Mouse (Mus musculus) kidney, adult 2 months (tissue): Measurements from ENCODE around the gene Spin1. TPM values are rescaled to one million over a fixed set of nuclear protein-coding genes. Genes with fewer than 3 reads are reported as not detected.
A peak's percentile ranks its signal among the peaks of the same experiment; 100 is the strongest.

ENCODE experiments used
- DNase-seq: peaks from one replicate; pipeline ENCODE4 v3.0.0; 2021
- H3K27ac ChIP-seq: fragments of 200-500 bp; 2 replicates; pipeline ENCODE4 v1.5.1; 2012; ENCODE audit warnings: low read depth, low read length, control low read depth, inconsistent platforms; ENCODE audit not compliant: insufficient read depth
- H3K27me3 ChIP-seq: fragments of 200-500 bp; replicated peaks from 2 replicates; pipeline ENCODE4 v1.6.1; 2012; ENCODE audit warnings: mild to moderate bottlenecking, moderate library complexity, low read length, inconsistent platforms; ENCODE audit not compliant: control insufficient read depth, insufficient read depth
- H3K36me3 ChIP-seq: fragments of 200-500 bp; 2 replicates; pipeline ENCODE4 v1.6.1; 2012; ENCODE audit warnings: mild to moderate bottlenecking, moderate library complexity, low read length, inconsistent platforms; ENCODE audit not compliant: control insufficient read depth, insufficient read depth
- H3K4me1 ChIP-seq: fragments of 200-500 bp; 2 replicates; pipeline ENCODE4 v1.6.1; 2011; ENCODE audit warnings: low read length; ENCODE audit not compliant: control insufficient read depth, insufficient read depth
- H3K4me3 ChIP-seq: fragments of 200-500 bp; 2 replicates; pipeline ENCODE4 v1.5.1; 2011; ENCODE audit warnings: mild to moderate bottlenecking, low read depth, low read length, control low read depth; ENCODE audit not compliant: insufficient read depth
- CTCF ChIP-seq: fragments of 200-500 bp; conservative IDR thresholded peaks from 2 replicates; pipeline ENCODE4 v1.5.1; 2011; ENCODE audit warnings: low read depth, mild to moderate bottlenecking, control low read depth, low read length, moderate library complexity, mixed read lengths; ENCODE audit not compliant: insufficient read depth, insufficient read length
- POLR2A ChIP-seq: fragments of 200-500 bp; IDR thresholded peaks from one replicate; pipeline ENCODE4 v1.6.1; 2011; ENCODE audit warnings: low read depth, low read length, control low read depth
- WGBS: fragments of 180-500 bp; shearing (Covaris S2); methylation state at CpG from one replicate; pipeline ENCODE4 v1.1.7; 2018; 5-methylcytosine and 5-hydroxymethylcytosine counted together
- polyA plus RNA-seq: library from polyadenylated mRNA; depleted of rRNA; stranded (reverse); fragments of >200 nt; gene quantifications from 2 replicates; pipeline ENCODE4 v1.2.3, GENCODE M21; 2012

Gene Spin1
- polyA plus RNA-seq, 1 experiment = 30.8 TPM

DNA sequence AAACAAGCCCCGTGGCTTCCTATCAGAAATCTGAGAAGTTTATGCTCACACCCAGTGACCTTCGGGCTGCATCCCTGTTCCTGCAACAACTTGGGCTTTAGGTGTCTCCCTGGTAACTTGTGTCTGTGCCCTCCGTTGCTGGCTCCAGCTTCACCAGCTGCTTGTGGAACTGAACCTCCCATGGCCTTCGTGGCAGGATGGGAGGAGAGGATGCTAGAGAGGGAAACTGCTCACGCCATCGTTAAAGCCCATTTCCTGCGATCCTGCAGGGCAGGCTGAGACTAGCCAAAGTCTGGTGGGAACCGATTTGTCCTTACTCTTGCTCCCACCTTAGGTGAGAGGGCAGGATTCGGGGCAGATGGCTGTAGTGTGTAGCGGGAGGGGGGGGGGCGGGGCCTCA, 66.0 kb downstream of the Spin1 start:
- TF ChIP-seq POLR2A = no peak
- TF ChIP-seq CTCF = no peak
- H3K4me3 ChIP-seq = no peak overlapping the region
- no peak for DNase-seq
- 0 out of 2 replicates have a peak, but pooled peaks cover 2% of the 10 kb centered on the region for H3K4me1 ChIP-seq
- no peaks in the 10 kb centered on the region for H3K36me3 ChIP-seq
- H3K27me3 ChIP-seq = no peaks in the 10 kb centered on the region
- no peak overlapping the region for H3K27ac ChIP-seq
- WGBS = 57% methylated on average over 11 of the region's 11 CpGs

DNA sequence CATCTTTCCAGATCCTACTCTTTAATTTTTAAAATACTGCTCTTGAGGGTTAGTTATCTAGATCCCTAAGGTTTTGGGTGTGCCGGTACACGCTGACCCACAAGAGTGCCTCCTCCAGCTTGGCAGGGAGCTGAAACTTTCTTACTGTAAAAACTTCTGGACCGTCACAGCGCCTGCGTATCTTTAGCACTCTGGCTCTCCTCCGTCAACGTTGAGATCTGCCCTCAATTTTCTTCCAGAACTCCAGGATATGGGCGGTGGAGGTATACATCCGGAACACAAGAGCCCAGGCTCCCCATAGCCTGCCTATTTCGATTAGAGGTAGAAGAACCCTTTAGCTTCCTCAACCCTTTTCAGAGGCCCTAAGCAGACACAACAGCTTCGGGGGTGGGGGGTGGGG, 69.5 kb downstream of the Spin1 start:
- no peak overlapping the region for H3K27ac ChIP-seq
- 38% methylated on average over 11 of the region's 11 CpGs for WGBS
- no peak for TF ChIP-seq POLR2A
- DNase-seq = peak; percentile 16
- no peaks in the 10 kb centered on the region for H3K27me3 ChIP-seq
- 0 out of 2 replicates have a peak, but pooled peaks cover 2% of the 10 kb centered on the region for H3K4me1 ChIP-seq
- no peak overlapping the region for H3K4me3 ChIP-seq
- H3K36me3 ChIP-seq = no peaks in the 10 kb centered on the region

DNA sequence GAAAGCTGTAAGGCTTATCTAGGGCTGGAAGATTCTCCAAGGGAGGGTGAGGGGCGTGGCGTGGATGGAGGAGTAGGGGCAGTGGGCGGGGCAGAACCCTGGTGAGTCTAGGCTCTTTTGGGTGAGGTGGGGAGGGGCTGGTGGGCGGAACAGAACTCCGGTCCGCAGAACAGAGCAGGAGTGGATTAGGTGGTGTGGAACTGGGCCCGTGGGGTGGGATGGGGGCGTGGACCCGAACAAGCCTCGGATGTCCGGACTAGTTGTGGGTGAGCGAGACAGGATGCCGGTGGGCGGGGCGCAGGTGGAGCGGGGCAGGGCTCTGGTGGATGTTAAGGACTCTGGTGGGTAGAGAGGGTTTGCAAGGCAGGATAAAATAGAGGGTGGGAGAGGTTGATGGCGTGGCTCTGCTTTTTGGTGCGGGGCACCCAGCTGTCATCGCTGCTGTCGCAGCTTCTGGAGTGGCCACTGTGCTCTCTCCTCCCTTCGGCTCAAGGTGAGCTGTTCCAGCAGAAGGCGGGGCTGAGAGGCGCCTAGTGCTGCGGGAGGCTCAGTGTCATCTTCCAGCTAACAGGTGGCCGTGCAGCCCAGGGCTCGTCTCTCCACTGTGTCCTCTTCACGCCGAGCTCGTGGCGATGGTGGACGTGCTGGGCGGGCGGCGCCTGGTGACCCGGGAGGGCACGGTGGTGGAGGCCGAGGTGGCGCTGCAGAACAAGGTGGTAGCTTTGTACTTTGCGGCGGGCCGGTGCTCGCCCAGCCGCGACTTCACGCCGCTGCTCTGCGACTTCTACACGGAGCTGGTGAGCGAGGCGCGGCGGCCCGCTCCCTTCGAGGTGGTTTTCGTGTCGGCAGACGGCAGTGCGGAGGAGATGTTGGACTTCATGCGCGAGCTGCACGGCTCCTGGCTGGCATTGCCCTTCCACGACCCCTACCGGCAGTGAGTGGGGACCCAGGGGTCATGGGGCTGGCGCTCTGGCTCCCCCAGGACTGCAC, 70.3 kb downstream of the Spin1 start, which contains the start of gene Nxnl2:
TSS of gene Nxnl2 (plus strand) at position 332 of the 990 bp plus-strand sequence.
- peak; percentile 63 for DNase-seq
- no peak for TF ChIP-seq POLR2A
- TF ChIP-seq CTCF = peak; percentile 59
- Histone ChIP-seq H3K27me3 (no peaks in the 10 kb centered on the region), H3K36me3 (no peaks in the 10 kb centered on the region), H3K27ac (no peak within 1 kb of the TSS), H3K4me1 (0 out of 2 replicates have a peak, but pooled peaks cover 2% of the 10 kb centered on the region), H3K4me3 (peak within 1 kb of the TSS; percentile 60)
- under 1% methylated on average over 64 of the region's 64 CpGs for WGBS

DNA sequence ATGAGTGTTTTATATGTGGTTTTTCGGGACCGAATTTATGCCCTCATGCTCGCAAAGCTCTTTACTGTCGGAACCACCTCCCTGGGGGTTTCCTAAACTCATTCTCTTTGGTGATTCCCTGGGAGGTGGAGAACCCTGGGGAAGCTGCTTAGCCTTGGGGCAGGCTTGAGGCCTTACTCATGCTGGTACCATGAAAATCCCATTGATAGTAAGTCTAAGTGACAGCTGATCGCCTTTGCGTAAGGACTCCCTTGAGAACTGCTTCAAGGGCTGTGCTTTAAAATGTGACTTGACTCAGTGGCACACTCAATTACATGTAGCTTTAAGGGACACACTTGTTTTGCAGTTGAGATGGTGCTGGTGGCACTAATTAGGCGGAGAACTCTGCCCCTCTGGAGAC, 71.9 kb downstream of the Spin1 start:
- WGBS = 99% methylated on average over 7 of the region's 7 CpGs
- TF ChIP-seq POLR2A (no peak), CTCF (no peak)
- Histone ChIP-seq H3K4me1 (0 out of 2 replicates have a peak, but pooled peaks cover 2% of the 10 kb centered on the region), H3K4me3 (no peak overlapping the region), H3K36me3 (no peaks in the 10 kb centered on the region), H3K27ac (no peak overlapping the region), H3K27me3 (no peaks in the 10 kb centered on the region)
- no peak for DNase-seq

DNA sequence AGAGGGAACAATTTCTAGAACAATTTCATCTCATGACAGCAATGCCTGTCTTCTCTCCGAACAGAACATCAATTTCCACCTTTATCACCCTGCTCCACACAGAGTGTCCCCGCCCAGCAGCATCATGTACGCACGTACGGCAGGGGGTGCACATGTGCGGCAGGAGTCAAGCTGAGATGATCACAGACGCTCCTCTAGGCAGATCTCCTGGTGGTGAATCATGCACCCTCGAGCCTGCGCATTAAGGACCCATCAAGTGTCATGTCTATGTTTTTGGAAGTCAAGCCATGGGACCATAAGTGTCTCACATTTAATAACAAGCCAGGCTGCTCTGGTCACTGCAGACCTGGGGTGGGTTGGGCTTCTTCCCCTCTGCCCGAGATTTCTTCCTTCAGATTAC, 78.3 kb downstream of the Spin1 start:
- Histone ChIP-seq H3K27ac (no peak overlapping the region), H3K36me3 (no peaks in the 10 kb centered on the region), H3K27me3 (no peaks in the 10 kb centered on the region), H3K4me3 (no peak overlapping the region), H3K4me1 (no peaks in the 10 kb centered on the region)
- TF ChIP-seq CTCF (no peak), POLR2A (no peak)
- 84% methylated on average over 10 of the region's 10 CpGs for WGBS
- no peak for DNase-seq

DNA sequence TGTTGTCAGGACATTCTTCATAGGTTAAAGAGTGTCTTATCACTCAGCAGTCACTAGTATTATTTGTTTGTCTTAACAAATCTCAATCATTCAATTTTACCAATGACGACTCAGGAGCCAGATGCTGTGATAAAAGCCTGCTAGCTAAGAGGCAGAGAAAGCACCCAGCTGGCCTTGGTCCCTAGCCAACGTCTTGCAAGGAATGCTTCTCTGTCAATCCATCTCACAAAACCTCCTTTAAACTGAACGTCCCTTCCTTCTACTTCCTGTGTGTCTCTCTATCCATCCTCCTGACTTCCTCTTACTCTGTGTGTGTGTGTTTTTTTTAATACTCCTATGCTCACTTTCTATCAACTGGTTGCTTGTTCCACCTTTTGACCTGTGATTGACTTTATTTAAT, 78.7 kb downstream of the Spin1 start:
- no peak for DNase-seq
- no peaks in the 10 kb centered on the region for H3K36me3 ChIP-seq
- TF ChIP-seq POLR2A = no peak
- TF ChIP-seq CTCF = no peak
- no peak overlapping the region for H3K4me3 ChIP-seq
- H3K27me3 ChIP-seq = no peaks in the 10 kb centered on the region
- no peak overlapping the region for H3K27ac ChIP-seq
- H3K4me1 ChIP-seq = no peaks in the 10 kb centered on the region
- WGBS = 55% methylated on average over 3 of the region's 3 CpGs

DNA sequence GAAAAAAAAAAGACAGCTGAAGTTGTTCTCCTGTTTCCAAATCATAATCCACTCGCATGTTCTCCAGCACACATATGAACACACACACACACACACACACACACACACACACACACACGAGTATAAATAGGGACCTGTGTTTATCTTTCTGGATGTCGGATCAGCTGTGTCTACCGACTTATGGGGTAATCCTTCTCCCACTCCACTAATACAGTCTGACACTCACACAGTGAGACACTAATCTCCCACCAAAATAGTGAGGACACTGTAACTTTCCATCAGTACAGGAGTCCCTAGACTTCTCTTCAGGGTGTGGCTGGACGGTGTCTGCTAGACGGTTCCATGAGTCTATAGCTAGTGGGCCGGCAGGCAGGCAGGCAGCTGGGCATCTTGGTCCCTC, 81.6 kb downstream of the Spin1 start:
- no peak for DNase-seq
- Histone ChIP-seq H3K36me3 (no peaks in the 10 kb centered on the region), H3K4me3 (no peak overlapping the region), H3K27me3 (no peaks in the 10 kb centered on the region), H3K27ac (no peak overlapping the region), H3K4me1 (no peaks in the 10 kb centered on the region)
- 83% methylated on average over 7 of the region's 7 CpGs for WGBS
- TF ChIP-seq CTCF = no peak
- TF ChIP-seq POLR2A = no peak
